Mouse (Mus musculus) liver, postnatal 0 days (tissue): ENCODE data around the gene Rpl9-ps6. TPM values are rescaled to one million over a fixed set of nuclear protein-coding genes. Genes with fewer than 3 reads are reported as not detected.

Experiments used
- ATAC-seq: fragments of 200-750 bp; cut with Nextera tagmentation; 2 replicates; pipeline ENCODE4 v1.8.0; 2017; ENCODE audit warnings: mild to moderate bottlenecking, moderate library complexity
- DNase-seq: peaks from one replicate; pipeline ENCODE4 v3.0.0-alpha.2; 2016
- H3K27ac ChIP-seq: fragments of 300-500 bp; sonication (generic); 2 replicates; pipeline ENCODE4 v1.5.1; 2014; ENCODE audit warnings: antibody characterized with exemption, moderate library complexity, mild to moderate bottlenecking, low read depth
- H3K27me3 ChIP-seq: fragments of 300-500 bp; sonication (generic); 2 replicates; pipeline ENCODE4 v1.6.1; 2014; ENCODE audit warnings: low read length, control low read depth, mixed read lengths; ENCODE audit not compliant: insufficient read depth
- H3K36me3 ChIP-seq: fragments of 300-500 bp; sonication (generic); replicated peaks from 2 replicates; pipeline ENCODE4 v1.6.1; 2014; ENCODE audit warnings: mild to moderate bottlenecking, control low read depth, low read length, moderate library complexity, mixed read lengths; ENCODE audit not compliant: insufficient read depth
- H3K4me1 ChIP-seq: fragments of 300-500 bp; sonication (generic); 2 replicates; pipeline ENCODE4 v1.6.1; 2014; ENCODE audit warnings: antibody characterized with exemption, mild to moderate bottlenecking, control low read depth; ENCODE audit not compliant: insufficient read depth
- H3K4me2 ChIP-seq: fragments of 300-500 bp; sonication (generic); 2 replicates; pipeline ENCODE4 v1.6.1; 2014; ENCODE audit warnings: low read depth, mild to moderate bottlenecking, low read length, moderate library complexity, mixed read lengths
- H3K4me3 ChIP-seq: fragments of 300-500 bp; sonication (generic); 2 replicates; pipeline ENCODE4 v1.5.1; 2014; ENCODE audit warnings: low read depth, low read length
- H3K9ac ChIP-seq: fragments of 300-500 bp; sonication (generic); replicated peaks from 2 replicates; pipeline ENCODE4 v1.6.1; 2014; ENCODE audit warnings: mild to moderate bottlenecking, moderate library complexity
- H3K9me3 ChIP-seq: fragments of 300-500 bp; sonication (generic); 2 replicates; pipeline ENCODE4 v1.6.1; 2016; ENCODE audit warnings: mild to moderate bottlenecking, control low read depth, low read length, mixed read lengths
- CTCF ChIP-seq: sonication (generic); IDR thresholded peaks from 2 replicates; pipeline ENCODE4 v1.5.1; 2016; ENCODE audit warnings: antibody characterized with exemption, low read depth
- EP300 ChIP-seq: IDR thresholded peaks from 2 replicates; pipeline ENCODE4 v1.6.1; 2016; ENCODE audit warnings: antibody characterized with exemption, low read depth, mild to moderate bottlenecking
- whole genome bisulfite sequencing: fragments of 180-500 bp; shearing (Covaris S2); extraction: QIAGEN DNeasy Blood & Tissue Kit; methylation state at CpG from one replicate; pipeline ENCODE4 v1.1.7; 2014; ENCODE audit not compliant: insufficient replicate concordance; 5-methylcytosine and 5-hydroxymethylcytosine counted together
- polyA plus RNA-seq: library from polyadenylated mRNA; unstranded; fragments of >200 nt; fragmentation: Nextera tagmentation; extraction: Ambion mirVana; gene quantifications from 2 replicates; pipeline ENCODE4 v1.2.1, GENCODE M21; 2015

Rpl9-ps6 gene
- polyA plus RNA-seq, 1 experiment from 2014 or later = 73.3 TPM

- Histone ChIP-seq H3K4me1 (peaks cover 40% of the 10 kb centered on the region), H3K9ac (no peak overlapping the region), H3K4me2 (no peak overlapping the region), H3K27me3 (no peaks in the 10 kb centered on the region), H3K9me3 (no peaks in the 10 kb centered on the region), H3K36me3 (peaks cover 34% of the 10 kb centered on the region), H3K27ac (peak overlapping the region; percentile 53; the same call in 1 of the 2 replicates), H3K4me3 (no peak overlapping the region)
- WGBS = 58% methylated on average over 5 of the region's 5 CpGs
- TF ChIP-seq EP300 (peak; percentile 40; the same call in 1 of the 2 replicates), CTCF (no peak)
- DNase-seq = no peak
- ATAC-seq = peak; percentile 47; the same call in 1 of the 2 replicates
These were observed 40.1 kb upstream of the Rpl9-ps6 start for GRCm38 (mm10) chr19:32506514-32506913.

GRCm38 (mm10) chr19:32506081-32506480 lies 39.7 kb upstream of the Rpl9-ps6 start:
- TF ChIP-seq EP300 (no peak), CTCF (no peak)
- Histone ChIP-seq H3K27ac (peak overlapping the region; percentile 53; the same call in 1 of the 2 replicates), H3K4me1 (peaks cover 36% of the 10 kb centered on the region), H3K4me3 (no peak overlapping the region), H3K4me2 (no peak overlapping the region), H3K9me3 (no peaks in the 10 kb centered on the region), H3K9ac (no peak overlapping the region), H3K36me3 (peaks cover 37% of the 10 kb centered on the region), H3K27me3 (no peaks in the 10 kb centered on the region)
- WGBS = 75% methylated on average over 8 of the region's 8 CpGs
- no peak for DNase-seq
- ATAC-seq = 0 out of 2 replicates have a peak, but pooled peaks have one; percentile 8

GRCm38 (mm10) chr19:32501414-32501813 lies 35.0 kb upstream of the Rpl9-ps6 start:
- Histone ChIP-seq H3K9me3 (no peaks in the 10 kb centered on the region), H3K4me3 (no peak overlapping the region), H3K9ac (no peak overlapping the region), H3K27me3 (no peaks in the 10 kb centered on the region), H3K27ac (no peak overlapping the region), H3K4me2 (no peak overlapping the region), H3K4me1 (peaks cover 8% of the 10 kb centered on the region), H3K36me3 (peaks cover 51% of the 10 kb centered on the region)
- peak; percentile 76 for TF ChIP-seq CTCF
- no peak for TF ChIP-seq EP300
- 0 out of 2 replicates have a peak, but pooled peaks have one; percentile 17 for ATAC-seq
- WGBS = 74% methylated on average over 6 of the region's 6 CpGs
- DNase-seq = no peak

- no peak overlapping the region for H3K4me2 ChIP-seq
- 94% methylated on average over 5 of the region's 5 CpGs for WGBS
- peaks cover 2% of the 10 kb centered on the region; the same call in 1 of the 2 replicates for H3K4me1 ChIP-seq
- H3K36me3 ChIP-seq = peaks cover 66% of the 10 kb centered on the region
- no peak overlapping the region for H3K9ac ChIP-seq
- no peaks in the 10 kb centered on the region for H3K27me3 ChIP-seq
- ATAC-seq = no peak
- TF ChIP-seq EP300 (no peak), CTCF (no peak)
- DNase-seq = no peak
- no peak overlapping the region for H3K4me3 ChIP-seq
- no peaks in the 10 kb centered on the region for H3K9me3 ChIP-seq
- H3K27ac ChIP-seq = no peak overlapping the region
These were observed 31.6 kb upstream of the Rpl9-ps6 start for GRCm38 (mm10) chr19:32498002-32498401.

- Histone ChIP-seq H3K9ac (no peak overlapping the region), H3K4me2 (no peak overlapping the region), H3K27ac (no peak overlapping the region), H3K9me3 (no peaks in the 10 kb centered on the region), H3K27me3 (no peaks in the 10 kb centered on the region), H3K36me3 (peaks cover 68% of the 10 kb centered on the region), H3K4me1 (no peaks in the 10 kb centered on the region), H3K4me3 (no peak overlapping the region)
- 67% methylated on average over 6 of the region's 6 CpGs for WGBS
- no peak for DNase-seq
- ATAC-seq = no peak
- TF ChIP-seq CTCF (no peak), EP300 (no peak)
These were observed 31.0 kb upstream of the Rpl9-ps6 start for GRCm38 (mm10) chr19:32497411-32497810.

GRCm38 (mm10) chr19:32495034-32495433 lies 28.7 kb upstream of the Rpl9-ps6 start:
- DNase-seq = no peak
- no peak overlapping the region for H3K9ac ChIP-seq
- peaks cover 63% of the 10 kb centered on the region for H3K36me3 ChIP-seq
- no peaks in the 10 kb centered on the region for H3K4me1 ChIP-seq
- no peak for TF ChIP-seq EP300
- no peak for TF ChIP-seq CTCF
- no peaks in the 10 kb centered on the region for H3K27me3 ChIP-seq
- H3K4me3 ChIP-seq = no peak overlapping the region
- ATAC-seq = no peak
- WGBS = 79% methylated on average over 11 of the region's 11 CpGs
- no peak overlapping the region for H3K4me2 ChIP-seq
- no peaks in the 10 kb centered on the region for H3K9me3 ChIP-seq
- no peak overlapping the region for H3K27ac ChIP-seq
